Mouse (Mus musculus) liver, embryonic 14.5 days (tissue): Measurements from ENCODE around the gene Nle1.

Source experiments
- CTCF ChIP-seq: IDR thresholded peaks from 2 replicates; pipeline ENCODE4 v1.5.1; 2016; ENCODE audit warnings: antibody characterized with exemption, low read depth, control low read depth
- EP300 ChIP-seq: IDR thresholded peaks from 2 replicates; pipeline ENCODE4 v1.6.1; 2016; ENCODE audit warnings: antibody characterized with exemption, low read depth

GRCm38 (mm10) chr11:82910250-82910649, 2.0 kb upstream of the Nle1 start, which contains the start of gene Unc45b:
- TF ChIP-seq CTCF (no peak), EP300 (no peak)
